Mouse (Mus musculus) effector memory CD4-positive, alpha-beta T cell, adult 7 months (primary cell): Measurements from ENCODE around the gene Gosr1. TPM values are rescaled to one million over a fixed set of nuclear protein-coding genes. Genes with fewer than 3 reads are reported as not detected.

Experiments
- polyA plus RNA-seq: library from polyadenylated mRNA; unstranded; fragments of 100-300 nt; shearing (Covaris generic); gene quantifications from one replicate; pipeline ENCODE4 v1.2.1, GENCODE M21; 2017

Gene Gosr1
- 68.4 TPM for polyA plus RNA-seq

DNA sequence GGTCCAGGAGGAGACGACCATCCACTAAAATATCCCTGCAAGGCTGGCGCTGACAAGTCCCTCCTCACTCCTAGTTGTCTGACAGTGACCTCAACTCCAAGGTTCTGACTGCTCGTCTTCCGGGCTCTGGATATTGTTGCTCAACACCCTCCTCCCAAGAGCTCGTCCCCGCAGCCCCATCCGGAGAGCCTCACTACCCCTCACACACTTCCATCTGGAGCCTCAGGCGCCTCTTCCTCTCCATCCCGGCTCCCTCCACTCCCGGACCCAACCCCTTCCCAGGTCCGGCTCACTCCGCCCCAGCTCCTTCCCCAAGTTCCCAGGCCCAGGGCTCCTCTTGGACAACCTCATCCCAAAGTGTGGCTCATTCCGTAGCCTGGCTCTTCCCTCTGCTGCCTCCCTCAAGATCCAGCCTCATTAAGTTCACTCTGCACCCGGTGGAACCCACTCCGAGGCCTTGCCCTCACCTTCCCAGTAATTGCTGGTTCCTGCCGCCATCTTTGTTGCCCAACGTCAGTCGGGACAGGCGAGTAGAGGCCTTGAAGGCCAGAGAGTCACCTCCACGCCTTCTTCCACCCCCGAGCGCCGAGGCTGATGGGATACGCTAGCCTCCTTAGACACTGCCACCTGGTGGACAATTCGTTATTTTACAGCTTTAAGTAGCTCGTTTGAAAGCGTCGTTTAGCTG is at the start of gene Gosr1:
Gene Gosr1 (minus strand): TSS at position 527 of the 688 bp plus-strand sequence.

DNA sequence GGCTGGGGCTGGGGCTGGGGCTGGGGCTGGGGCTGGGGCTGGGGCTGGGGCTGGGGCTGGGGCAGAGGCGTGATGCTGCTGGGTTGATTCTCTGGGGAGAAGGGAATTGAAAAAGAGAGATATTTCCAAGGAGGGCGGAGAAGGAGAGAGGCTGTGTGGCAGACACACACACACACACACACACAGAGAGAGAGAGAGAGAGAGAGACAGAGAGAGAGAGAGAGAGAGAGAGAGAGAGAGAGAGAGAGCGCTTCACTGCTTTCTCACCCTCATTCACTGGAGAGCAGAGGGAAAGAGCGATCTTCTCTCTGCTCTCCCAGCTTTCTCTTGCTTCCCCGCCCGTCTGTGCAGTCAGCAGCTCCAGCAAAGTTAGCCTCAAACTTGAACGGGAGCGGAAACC is 83.9 kb downstream of the Gosr1 start, which contains the start of gene Trarg1:
Gene Trarg1 (plus strand): TSS at position 301 of the 400 bp plus-strand sequence.

Other genes with a start within 250 kb of the Gosr1 start
- 77.9 TPM for gene Abr, start 141.3 kb downstream of the Gosr1 start, polyA plus RNA-seq
- gene Bhlha9, start 91.1 kb downstream of the Gosr1 start, polyA plus RNA-seq = not detected
- gene Trarg1, start 83.8 kb downstream of the Gosr1 start, polyA plus RNA-seq = not detected
- 2.4 TPM for gene Cpd, start 83.4 kb upstream of the Gosr1 start, polyA plus RNA-seq
- not detected for gene Tmigd1, start 138.6 kb upstream of the Gosr1 start, polyA plus RNA-seq
- 41.8 TPM for gene Blmh, start 161.2 kb upstream of the Gosr1 start, polyA plus RNA-seq
- 0.33 TPM for gene Slc6a4, start 235.0 kb upstream of the Gosr1 start, polyA plus RNA-seq